Mouse (Mus musculus) hindbrain, embryonic 15.5 days (tissue): ENCODE data around the gene Crym. TPM values are rescaled to one million over a fixed set of nuclear protein-coding genes. Genes with fewer than 3 reads are reported as not detected.

ENCODE experiments used
- ATAC-seq: fragments of 200-750 bp; cut with Nextera tagmentation; 2 replicates; pipeline ENCODE4 v1.8.0; 2017; ENCODE audit warnings: low read depth, moderate number of reproducible peaks, moderate TSS enrichment; ENCODE audit not compliant: low FRiP score
- H3K27ac ChIP-seq: fragments of 300-500 bp; sonication (generic); replicated peaks from 2 replicates; pipeline ENCODE4 v1.5.1; 2015; ENCODE audit warnings: mild to moderate bottlenecking, inconsistent platforms
- H3K27me3 ChIP-seq: fragments of 300-500 bp; sonication (generic); 2 replicates; pipeline ENCODE4 v1.6.1; 2015; ENCODE audit warnings: control low read depth, inconsistent platforms
- H3K36me3 ChIP-seq: fragments of 300-500 bp; sonication (generic); 2 replicates; pipeline ENCODE4 v1.6.1; 2015; ENCODE audit warnings: control low read depth, inconsistent platforms
- H3K4me1 ChIP-seq: fragments of 300-500 bp; sonication (generic); replicated peaks from 2 replicates; pipeline ENCODE4 v1.6.1; 2015; ENCODE audit warnings: control low read depth, inconsistent platforms
- H3K4me2 ChIP-seq: fragments of 300-500 bp; sonication (generic); 2 replicates; pipeline ENCODE4 v1.6.1; 2015; ENCODE audit warnings: moderate library complexity, mild to moderate bottlenecking, inconsistent platforms
- H3K4me3 ChIP-seq: fragments of 300-500 bp; sonication (generic); 2 replicates; pipeline ENCODE4 v1.5.1; 2015; ENCODE audit warnings: mild to moderate bottlenecking, inconsistent platforms
- H3K9ac ChIP-seq: fragments of 300-500 bp; sonication (generic); 2 replicates; pipeline ENCODE4 v1.6.1; 2015; ENCODE audit warnings: inconsistent platforms
- H3K9me3 ChIP-seq: fragments of 300-500 bp; sonication (generic); 2 replicates; pipeline ENCODE4 v1.6.1; 2016; ENCODE audit warnings: control low read depth, inconsistent platforms
- WGBS: fragments of 180-500 bp; shearing (Covaris S2); methylation state at CpG from one replicate; pipeline ENCODE4 v1.1.7; 2015; 5-methylcytosine and 5-hydroxymethylcytosine counted together
- polyA plus RNA-seq: library from polyadenylated mRNA; unstranded; fragments of >200 nt; fragmentation: Nextera tagmentation; extraction: Ambion mirVana; gene quantifications from 2 replicates; pipeline ENCODE4 v1.2.1, GENCODE M21; 2015

The Crym gene
- polyA plus RNA-seq, 1 experiment from 2014 or later, result 13.1 TPM

DNA sequence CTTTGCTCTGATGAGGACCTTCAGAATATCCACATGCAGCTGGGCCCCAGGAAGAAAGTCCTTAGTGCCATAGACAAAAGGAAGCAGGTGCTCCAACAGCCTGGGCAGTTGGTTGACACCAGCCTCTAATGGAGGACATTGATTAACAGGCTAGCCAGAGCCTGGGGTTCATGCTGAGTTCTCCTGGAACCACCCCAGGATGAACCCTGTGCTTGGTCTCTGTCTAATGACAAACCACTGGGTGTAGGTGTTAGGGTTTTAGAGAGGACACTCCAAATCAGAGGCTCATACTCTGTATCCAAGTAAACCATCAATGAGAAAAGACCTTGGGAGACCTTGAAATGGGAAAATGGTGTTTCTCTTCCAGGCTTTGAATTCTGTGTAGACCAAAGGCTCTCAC, 19.0 kb downstream of the Crym start:
- Histone ChIP-seq H3K9ac (no peak overlapping the region), H3K27ac (no peak overlapping the region), H3K27me3 (no peaks in the 10 kb centered on the region), H3K4me3 (no peak overlapping the region), H3K4me2 (no peak overlapping the region), H3K36me3 (no peaks in the 10 kb centered on the region), H3K4me1 (no peaks in the 10 kb centered on the region), H3K9me3 (no peaks in the 10 kb centered on the region)
- ATAC-seq, result no peak

DNA sequence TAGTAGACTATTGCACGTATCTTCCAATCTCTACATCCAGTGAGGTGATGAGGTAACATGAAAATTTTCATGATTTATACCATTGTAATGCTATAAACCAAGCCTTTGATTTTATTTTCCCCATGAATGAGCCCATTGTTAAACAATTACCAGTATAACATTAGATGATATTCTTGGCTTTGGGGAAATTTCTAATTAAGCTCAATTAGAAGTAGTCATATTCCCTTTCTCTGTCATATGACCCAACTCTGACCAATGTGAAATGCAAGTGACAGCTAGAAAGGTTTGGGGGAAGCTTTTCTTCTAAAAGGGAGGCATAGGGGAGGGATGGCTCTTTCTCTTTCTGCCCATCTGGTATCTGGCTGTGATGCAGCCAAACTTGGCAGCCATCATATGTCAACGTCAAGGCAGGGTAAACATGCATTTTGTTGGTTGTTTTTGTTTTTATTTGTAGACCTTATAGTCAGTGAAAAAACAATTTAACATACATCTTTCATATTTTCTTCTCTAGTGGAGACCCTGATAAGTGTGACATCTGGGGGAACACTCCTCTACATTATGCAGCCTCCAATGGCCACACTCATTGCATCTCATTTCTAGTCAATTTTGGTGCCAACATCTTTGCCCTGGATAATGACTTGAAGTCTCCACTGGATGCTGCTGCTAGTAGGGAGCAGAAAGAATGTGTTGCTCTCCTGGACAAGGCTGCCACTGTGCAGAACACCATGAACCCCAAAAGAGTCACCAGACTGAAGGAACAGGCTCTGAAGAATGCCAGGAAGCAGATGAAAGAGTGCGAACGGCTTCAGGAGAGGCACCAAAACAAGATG, 20.3 kb downstream of the Crym start:
- Histone ChIP-seq H3K9me3 (no peaks in the 10 kb centered on the region), H3K9ac (no peak overlapping the region), H3K4me3 (no peak overlapping the region), H3K36me3 (no peaks in the 10 kb centered on the region), H3K27me3 (no peaks in the 10 kb centered on the region), H3K4me1 (no peaks in the 10 kb centered on the region), H3K4me2 (no peak overlapping the region), H3K27ac (no peak overlapping the region)
- no peak for ATAC-seq
- 86% methylated on average over 4 of the region's 4 CpGs for WGBS

DNA sequence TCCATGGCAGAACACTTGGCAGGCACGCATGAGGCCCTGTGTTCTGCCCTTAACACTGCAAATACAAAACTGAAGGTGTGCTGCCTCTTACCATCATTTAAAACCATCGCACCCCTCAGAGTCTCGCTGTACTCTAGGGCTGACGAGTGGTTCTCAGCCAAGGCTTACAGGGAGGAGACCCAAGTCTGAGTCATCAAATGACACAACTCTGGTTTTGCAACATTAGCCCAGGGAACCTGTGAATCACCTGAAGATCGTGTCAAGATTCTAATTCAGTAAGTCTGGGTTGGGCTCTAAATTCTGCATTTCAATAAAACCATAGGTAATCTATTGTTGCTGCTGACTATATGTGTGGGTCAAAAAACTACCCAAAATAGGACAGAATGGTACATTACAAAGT, 21.4 kb downstream of the Crym start:
- Histone ChIP-seq H3K4me3 (no peak overlapping the region), H3K27me3 (no peaks in the 10 kb centered on the region), H3K9ac (no peak overlapping the region), H3K4me1 (no peaks in the 10 kb centered on the region), H3K4me2 (no peak overlapping the region), H3K36me3 (no peaks in the 10 kb centered on the region), H3K27ac (no peak overlapping the region), H3K9me3 (no peaks in the 10 kb centered on the region)
- no peak for ATAC-seq
- 94% methylated on average over 5 of the region's 5 CpGs for WGBS

DNA sequence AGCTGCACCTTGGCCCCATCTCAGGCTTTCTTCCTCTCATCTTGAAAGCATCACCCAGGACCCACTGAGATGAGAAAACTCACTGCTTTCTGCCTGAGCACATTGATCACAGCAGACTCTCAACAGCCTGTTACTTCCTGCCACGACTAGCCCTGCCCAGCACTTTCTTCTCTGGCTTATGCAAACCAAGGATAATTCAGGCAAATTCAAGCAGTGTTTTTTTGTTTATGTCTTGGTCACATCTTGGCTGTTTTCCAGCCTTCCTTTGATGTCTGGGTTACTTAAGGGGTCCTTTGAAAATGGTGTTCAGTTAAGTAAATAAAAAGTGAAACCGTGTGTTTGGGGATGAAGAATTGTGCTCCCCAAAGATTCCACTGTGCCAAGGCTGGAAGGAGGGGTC, 23.0 kb downstream of the Crym start:
- no peak overlapping the region for H3K27ac ChIP-seq
- H3K4me3 ChIP-seq, result no peak overlapping the region
- no peaks in the 10 kb centered on the region for H3K27me3 ChIP-seq
- H3K4me2 ChIP-seq, result no peak overlapping the region
- H3K9ac ChIP-seq, result no peak overlapping the region
- no peaks in the 10 kb centered on the region for H3K4me1 ChIP-seq
- ATAC-seq, result no peak
- H3K36me3 ChIP-seq, result no peaks in the 10 kb centered on the region
- H3K9me3 ChIP-seq, result no peaks in the 10 kb centered on the region
- 39% methylated on average over 2 of the region's 2 CpGs for WGBS

DNA sequence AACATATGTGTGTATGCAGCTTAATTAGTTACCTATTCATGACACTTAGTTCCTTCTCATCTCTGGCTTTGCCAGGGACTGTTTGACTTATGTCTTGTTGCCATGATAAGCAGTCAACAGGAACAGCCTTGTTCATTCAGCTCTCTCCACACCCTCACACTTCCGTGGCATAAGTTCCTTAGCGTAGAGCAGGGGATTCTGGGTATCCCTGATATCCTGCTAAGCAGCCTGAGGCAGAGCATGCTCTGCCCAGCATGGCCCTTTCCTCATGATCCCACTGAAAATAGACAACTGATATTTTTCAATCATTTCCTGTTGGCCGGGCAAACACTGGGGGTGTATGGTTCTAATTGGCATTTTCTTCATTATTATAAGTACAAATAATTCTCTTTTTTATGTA, 24.3 kb downstream of the Crym start:
- H3K9ac ChIP-seq, result no peak overlapping the region
- 72% methylated on average over 3 of the region's 3 CpGs for WGBS
- no peaks in the 10 kb centered on the region for H3K9me3 ChIP-seq
- H3K27me3 ChIP-seq, result no peaks in the 10 kb centered on the region
- no peak overlapping the region for H3K27ac ChIP-seq
- ATAC-seq, result no peak
- no peaks in the 10 kb centered on the region for H3K36me3 ChIP-seq
- no peak overlapping the region for H3K4me2 ChIP-seq
- no peak overlapping the region for H3K4me3 ChIP-seq
- H3K4me1 ChIP-seq, result no peaks in the 10 kb centered on the region

DNA sequence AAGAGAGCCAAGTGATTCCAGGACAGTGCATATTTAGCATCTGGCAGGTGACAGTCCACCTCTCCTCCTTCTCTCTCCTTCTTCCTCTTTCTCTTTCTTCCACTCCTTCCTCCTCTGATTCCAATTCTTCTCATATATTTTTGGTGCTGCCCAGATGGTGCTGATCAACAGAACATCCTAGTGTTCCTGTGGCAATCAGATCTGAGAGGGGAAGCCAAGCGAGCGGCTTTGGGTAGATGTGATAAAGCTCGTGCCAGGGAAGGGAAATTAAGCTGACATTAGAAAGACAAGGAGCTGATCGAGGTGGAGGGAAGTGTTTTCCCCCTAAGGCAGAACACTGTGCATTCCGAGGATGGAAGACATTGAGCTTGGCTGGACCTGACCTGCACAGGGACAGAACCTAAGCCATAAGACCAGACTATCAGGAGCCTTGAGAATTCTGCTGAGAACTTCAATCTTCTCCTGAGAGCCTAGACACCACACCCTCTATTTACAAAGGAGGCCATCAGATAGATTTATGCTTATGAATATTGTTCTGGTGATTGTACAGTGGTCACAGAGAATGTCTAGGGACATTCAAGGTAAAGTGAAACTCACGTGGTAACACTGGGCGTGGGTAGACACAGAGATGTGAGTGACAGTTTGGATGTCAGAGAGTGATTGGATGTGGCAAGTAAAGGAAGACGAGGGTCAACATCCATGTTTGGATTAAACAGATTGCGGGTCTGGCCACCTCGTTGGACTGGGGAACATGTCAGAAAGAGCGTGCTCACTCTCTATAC, 27.0 kb downstream of the Crym start:
- Histone ChIP-seq H3K4me1 (no peaks in the 10 kb centered on the region), H3K4me2 (no peak overlapping the region), H3K9ac (no peak overlapping the region), H3K9me3 (no peaks in the 10 kb centered on the region), H3K27ac (no peak overlapping the region), H3K4me3 (no peak overlapping the region), H3K36me3 (no peaks in the 10 kb centered on the region), H3K27me3 (no peaks in the 10 kb centered on the region)
- ATAC-seq, result no peak
- WGBS, result 89% methylated on average over 11 of the region's 11 CpGs

DNA sequence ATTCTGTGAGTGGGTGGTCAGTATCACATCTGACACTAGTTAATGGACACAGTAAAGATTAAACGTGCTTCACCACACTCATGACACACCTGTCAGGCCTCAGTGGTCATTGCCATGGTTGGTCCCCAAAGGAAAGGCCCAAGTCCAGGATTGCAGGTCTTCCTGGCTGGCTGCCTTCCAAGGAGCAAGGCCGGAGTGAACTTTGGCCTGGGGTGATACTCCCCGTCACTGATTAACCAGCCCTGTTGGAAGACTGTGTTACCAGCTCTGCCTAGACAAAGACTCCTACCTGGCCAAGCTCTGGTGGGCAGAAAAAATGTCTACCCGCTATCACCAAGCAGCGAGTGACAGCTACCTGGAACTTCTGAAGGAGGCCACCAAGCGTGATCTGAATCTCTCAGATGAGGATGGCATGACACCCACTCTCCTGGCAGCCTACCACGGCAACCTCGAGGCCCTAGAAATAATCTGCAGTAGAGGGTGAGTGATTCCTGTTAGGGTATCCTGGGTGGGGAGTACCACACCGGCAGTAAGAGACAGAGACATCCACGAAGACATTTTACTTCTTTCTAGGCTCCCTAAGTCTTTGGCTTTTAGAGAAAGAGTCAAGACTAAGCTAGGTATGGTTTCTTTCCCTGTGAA, 28.2 kb downstream of the Crym start, which contains the start of gene Anks4b:
TSS of gene Anks4b (plus strand) at position 256 of the 642 bp plus-strand sequence.
- no peaks in the 10 kb centered on the region for H3K27me3 ChIP-seq
- H3K27ac ChIP-seq, result no peak within 1 kb of the TSS
- H3K9me3 ChIP-seq, result no peaks in the 10 kb centered on the region
- no peak within 1 kb of the TSS for H3K9ac ChIP-seq
- H3K4me1 ChIP-seq, result no peaks in the 10 kb centered on the region
- no peak within 1 kb of the TSS for H3K4me3 ChIP-seq
- no peak within 1 kb of the TSS for H3K4me2 ChIP-seq
- no peak for ATAC-seq
- WGBS, result 86% methylated on average over 10 of the region's 10 CpGs
- H3K36me3 ChIP-seq, result no peaks in the 10 kb centered on the region

DNA sequence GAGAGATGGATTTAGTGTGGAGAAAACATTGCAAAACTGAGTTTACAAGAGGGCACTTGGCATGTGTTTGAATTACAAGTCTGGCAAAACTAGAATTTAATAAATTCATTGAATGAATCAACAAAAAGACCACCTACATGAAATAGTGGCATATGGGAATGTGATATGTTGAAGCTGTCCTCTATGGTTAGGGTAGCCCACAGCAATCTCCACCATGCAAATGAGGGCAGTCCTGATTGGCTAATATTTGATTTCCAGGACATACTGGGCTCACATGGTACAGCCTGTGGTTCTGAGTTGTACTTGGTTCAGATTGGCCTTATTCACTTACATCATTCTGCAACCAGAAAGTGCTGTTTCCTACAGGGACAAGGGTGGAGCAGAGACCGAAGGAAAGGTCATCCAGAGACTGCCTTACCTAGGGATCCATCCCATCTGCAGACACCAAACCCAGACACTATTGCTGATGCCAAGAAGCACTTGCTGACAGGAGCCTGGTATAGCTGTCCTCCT, 29.7 kb downstream of the Crym start:
- 97% methylated on average over 1 of the region's 1 CpGs for WGBS
- Histone ChIP-seq H3K27ac (no peak overlapping the region), H3K9ac (no peak overlapping the region), H3K4me1 (no peaks in the 10 kb centered on the region), H3K36me3 (no peaks in the 10 kb centered on the region), H3K9me3 (no peaks in the 10 kb centered on the region), H3K4me2 (no peak overlapping the region), H3K4me3 (no peak overlapping the region), H3K27me3 (no peaks in the 10 kb centered on the region)
- ATAC-seq, result no peak

DNA sequence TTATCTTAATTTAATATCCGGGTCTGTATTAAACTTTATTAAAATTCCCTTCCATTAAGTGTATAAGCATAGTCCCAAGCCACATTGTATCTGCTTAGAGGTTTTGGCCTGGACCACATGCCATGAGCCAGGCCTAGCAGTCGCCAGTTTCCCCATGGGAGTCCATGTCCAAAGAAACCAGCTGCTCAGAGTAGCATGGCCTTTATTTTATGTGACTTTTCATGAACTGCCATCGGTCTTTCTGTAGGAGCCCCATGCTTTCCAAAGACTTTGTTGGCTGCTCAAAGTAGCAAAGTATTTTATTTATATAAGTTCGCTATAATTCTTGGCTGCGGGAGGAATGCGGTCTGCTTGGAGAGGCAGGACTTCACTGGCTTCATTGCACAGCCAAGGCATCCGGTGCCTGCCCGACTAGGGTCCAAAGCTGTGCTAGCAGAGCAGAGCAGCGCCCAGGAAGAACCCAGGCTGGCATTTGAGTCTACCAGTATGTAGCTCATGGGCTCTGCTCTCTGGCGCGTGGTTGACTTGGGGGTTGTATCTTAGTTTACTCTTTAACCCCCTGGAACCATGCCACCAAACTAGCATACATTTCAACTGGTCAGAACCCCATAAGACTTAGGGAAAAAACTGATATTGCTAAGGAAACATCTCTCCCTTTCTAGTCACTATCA, 38.2 kb downstream of the Crym start:
- Histone ChIP-seq H3K36me3 (no peaks in the 10 kb centered on the region), H3K9me3 (no peaks in the 10 kb centered on the region), H3K27ac (no peak overlapping the region), H3K4me1 (no peaks in the 10 kb centered on the region), H3K4me3 (no peak overlapping the region), H3K4me2 (no peak overlapping the region), H3K9ac (no peak overlapping the region), H3K27me3 (no peaks in the 10 kb centered on the region)
- ATAC-seq, result no peak
- 89% methylated on average over 11 of the region's 11 CpGs for WGBS

DNA sequence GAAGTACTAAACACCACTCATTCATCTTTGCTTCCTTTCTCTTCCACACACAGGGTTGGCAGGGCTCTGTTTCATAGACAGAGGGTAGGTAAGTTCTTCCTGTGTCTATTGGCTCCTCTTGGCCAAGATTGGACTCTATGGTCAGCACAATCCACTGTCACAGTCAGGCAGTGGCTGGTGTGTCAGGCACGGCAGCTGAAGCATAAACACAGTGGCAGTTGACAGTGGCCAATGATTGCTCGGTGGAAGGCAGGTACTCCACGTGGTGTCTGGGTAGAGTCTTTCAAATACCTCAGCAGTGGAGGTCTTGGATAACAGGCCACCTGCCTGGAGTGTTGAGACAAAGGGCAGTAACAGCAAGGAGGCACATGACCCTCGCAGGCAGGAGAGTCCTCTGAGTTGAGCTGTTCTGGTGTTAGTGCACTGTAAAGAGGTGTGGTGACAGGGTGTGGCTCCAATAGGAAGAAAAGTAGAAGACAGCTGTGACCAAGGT, 43.7 kb downstream of the Crym start:
- Histone ChIP-seq H3K4me1 (0 out of 2 replicates have a peak, but pooled peaks cover 5% of the 10 kb centered on the region), H3K27me3 (no peaks in the 10 kb centered on the region), H3K4me3 (no peak overlapping the region), H3K4me2 (no peak overlapping the region), H3K9me3 (no peaks in the 10 kb centered on the region), H3K9ac (no peak overlapping the region), H3K36me3 (no peaks in the 10 kb centered on the region), H3K27ac (no peak overlapping the region)
- 31% methylated on average over 4 of the region's 4 CpGs for WGBS
- peak; percentile 48; the same call in 1 of the 2 replicates for ATAC-seq

DNA sequence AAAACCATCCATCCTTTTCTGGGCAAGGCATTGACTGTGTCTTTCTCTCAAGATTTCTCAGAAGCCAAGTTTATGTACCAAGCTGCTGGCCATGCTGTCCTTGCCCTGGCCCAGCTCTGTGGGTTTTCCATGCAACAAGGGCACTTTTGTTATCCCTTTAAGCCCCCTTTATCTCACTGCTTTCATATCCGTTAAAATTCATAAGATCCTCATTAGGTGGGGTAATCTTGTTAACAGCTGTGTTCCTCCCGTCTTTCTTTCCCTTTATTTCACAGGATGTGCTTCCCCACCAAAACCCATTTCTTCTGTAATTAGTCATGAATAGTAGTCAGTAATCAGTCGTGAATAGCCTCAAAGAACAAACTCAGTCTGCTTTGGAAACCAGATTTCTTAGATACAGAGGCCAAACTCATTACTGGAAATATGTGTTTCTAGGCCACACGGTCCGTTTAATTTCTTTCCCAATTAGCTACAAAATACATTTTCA, 44.3 kb downstream of the Crym start:
- WGBS, result 29% methylated on average over 5 of the region's 5 CpGs
- Histone ChIP-seq H3K36me3 (no peaks in the 10 kb centered on the region), H3K4me2 (no peak overlapping the region), H3K27me3 (no peaks in the 10 kb centered on the region), H3K4me3 (no peak overlapping the region), H3K27ac (no peak overlapping the region), H3K4me1 (0 out of 2 replicates have a peak, but pooled peaks cover 5% of the 10 kb centered on the region), H3K9ac (no peak overlapping the region), H3K9me3 (no peaks in the 10 kb centered on the region)
- no peak for ATAC-seq
